Mouse (Mus musculus): ENCODE data around the gene Fgfr2. TPM values are rescaled to one million over a fixed set of nuclear protein-coding genes. Genes with fewer than 3 reads are reported as not detected.
"Not testable (repeated sequence)": the region's sequence is repeated elsewhere in the genome, so short reads cannot be mapped to it uniquely, and the experiment has no call there.

Fgfr2 gene
- total RNA-seq, 2 experiments from 2014 or later = 56.7 to 61.5 TPM

DNA sequence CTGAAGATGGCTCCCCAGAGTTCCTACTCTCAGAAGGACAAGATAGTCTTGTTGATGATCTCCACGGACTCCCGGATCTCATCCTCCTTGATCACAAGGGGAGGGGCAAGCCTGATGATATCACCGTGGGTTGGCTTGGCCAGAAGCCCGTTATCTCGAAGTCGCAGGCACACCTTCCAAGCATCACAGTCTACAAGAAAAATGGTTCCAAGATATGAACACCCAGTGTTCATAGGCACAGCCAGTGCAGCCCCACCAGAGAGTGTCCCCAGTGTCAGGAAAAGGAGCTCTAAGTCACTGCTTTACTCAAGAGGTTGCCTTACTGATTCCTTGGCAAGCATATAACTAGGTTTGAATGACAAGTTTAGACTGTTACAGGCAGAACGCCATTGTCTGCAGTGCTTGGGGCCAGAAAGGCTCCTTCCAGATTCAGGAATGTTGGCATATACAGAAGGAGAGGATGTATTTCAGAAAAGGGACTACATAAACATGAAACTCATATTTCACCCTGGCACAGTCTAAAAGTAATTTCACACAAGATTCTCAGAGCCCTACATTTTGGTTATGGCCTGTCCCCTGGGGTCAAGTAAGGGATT lies 564.9 kb downstream of the Fgfr2 start:
- DNase-seq (ENCODE audit: low spot score in 2 of 2) = no peak

DNA sequence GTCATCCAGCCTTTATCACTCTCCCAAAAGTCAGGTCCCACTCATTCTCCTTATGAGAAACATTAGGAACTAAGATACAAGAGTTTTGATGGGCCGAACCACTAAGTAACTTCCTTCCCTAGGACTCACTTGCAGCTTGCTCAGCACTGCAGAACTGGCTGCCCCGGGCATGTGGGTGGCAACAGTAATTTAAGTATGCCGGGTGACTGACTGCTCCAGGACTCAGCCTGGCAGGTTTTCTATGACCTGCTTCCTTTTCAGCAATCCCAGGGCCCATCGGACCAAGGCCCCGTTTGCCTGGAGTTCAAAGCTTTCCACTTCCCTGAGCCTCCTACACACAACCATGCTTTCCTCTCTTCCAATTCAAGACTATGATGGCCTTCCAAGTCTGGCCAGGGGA lies 566.6 kb downstream of the Fgfr2 start:
- no peak for DNase-seq (ENCODE audit: low spot score in 2 of 2)

DNA sequence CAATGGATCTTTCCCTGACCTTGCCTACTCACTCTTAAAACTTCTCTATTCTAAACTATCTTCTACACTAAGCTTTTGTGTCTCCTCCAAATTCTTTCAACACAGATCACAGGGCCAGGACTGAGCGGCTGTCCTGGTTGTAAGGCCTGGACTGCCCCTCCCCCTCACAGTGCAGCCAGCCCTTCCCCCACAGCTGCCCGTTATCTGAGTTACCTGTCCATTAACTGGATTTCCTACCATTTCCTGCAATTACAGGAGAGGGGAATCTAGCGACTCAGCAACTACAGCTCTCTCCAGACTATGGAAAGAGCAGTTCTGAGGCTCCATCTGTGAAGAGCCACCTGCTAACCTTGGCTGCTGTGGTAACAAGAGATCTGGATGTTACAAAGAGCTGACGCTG lies 567.2 kb downstream of the Fgfr2 start:
- no peak for DNase-seq (ENCODE audit: low spot score in 2 of 2)

DNA sequence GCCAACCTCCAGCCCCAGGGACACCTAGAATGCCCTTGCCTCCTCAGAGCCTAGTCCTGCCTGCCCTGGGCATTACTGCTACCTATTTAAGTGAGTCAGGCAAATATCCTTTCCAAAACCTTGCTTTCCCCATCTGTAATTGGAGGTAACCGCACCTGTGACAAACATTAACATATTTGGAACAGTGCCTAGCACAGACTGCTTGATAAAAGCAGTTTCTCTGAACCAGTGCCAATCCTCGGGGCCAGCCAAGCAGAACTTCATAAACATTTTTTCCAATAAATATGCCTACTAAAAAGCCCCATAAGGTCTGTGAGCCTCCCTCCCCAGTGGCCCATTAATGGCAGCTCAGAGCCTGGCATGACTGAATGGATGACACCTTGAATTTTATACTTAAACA lies 569.1 kb downstream of the Fgfr2 start:
- no peak for DNase-seq (ENCODE audit: low spot score in 2 of 2)

DNA sequence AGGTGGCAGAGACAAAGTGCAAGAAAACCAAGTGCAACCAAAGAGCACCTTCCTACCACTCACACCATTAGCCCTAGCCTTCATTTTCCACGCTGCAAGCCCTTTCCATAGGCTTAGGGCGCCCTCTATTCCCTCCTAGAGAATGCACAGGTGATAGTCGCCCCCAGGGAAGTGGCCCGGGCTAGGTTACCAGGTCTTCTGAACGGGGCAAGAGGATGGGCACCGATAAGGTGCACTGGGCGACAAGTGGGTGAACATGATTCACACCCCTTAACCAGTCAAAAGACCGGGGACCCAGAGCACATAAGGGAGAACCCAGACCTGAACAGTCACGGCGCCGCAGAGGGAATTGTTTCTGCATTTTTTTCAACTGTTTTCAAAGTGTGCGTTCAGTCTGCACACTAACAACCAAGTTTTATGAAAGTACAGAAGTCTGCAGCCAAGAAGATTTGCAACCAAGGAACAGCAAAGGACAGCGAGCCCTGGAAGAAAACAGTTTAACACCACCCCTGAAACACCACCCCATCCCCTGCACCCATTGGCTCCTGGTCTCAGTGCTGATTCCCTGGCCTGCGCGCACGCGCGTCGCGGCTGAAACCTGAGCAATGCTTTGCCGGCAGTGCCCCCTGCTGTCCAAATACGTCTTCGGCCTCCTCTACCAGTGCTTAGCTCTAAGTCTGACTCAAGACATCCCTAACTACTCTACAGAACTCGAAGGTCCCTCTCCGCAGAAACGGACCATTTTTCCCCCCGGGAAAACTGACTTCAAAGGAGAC lies 571.6 kb downstream of the Fgfr2 start:
- peak; percentile 95 to 98 for DNase-seq (ENCODE audit: low spot score in 2 of 2)

DNA sequence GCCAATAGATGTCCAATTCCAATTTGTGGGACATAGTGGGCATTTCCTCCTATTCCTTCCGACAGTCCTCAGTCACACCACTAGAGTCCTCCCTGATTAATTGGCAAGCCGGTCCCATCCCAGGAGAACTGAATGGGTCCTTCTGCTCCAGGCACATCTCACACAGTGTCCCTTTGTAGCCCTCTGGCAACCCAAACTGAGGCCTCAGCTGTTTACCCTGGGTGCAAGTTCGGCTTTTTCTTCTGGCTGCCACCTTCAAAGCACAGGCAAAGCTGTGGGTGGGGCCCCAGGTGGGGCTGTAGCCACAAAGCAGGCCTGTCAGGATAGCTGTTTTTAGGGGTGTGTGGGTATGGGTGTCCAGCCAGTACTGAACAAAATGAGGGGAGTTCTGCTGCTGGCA lies 576.0 kb downstream of the Fgfr2 start:
- DNase-seq (ENCODE audit: low spot score in 2 of 2) = no peak

DNA sequence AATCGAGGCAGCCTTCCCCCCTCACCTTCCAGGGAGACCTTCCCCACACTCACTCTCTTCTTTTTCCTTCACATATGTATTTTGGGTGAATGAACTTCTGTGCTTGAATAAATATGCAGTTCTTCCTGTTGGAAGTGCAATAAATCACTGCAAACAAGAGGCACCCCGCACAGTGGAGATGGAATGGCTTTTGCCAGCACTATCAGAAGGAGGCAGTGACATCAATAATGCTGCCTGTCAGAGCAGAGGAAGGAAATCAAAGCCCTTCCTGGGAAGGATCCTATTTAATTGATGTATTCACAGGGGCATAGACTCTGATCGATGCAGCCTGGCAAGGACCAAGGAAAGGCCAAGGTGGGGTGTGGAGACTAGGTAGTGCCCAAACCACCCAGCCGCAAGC lies 580.7 kb downstream of the Fgfr2 start:
- DNase-seq (ENCODE audit: low spot score in 2 of 2) = no peak

DNA sequence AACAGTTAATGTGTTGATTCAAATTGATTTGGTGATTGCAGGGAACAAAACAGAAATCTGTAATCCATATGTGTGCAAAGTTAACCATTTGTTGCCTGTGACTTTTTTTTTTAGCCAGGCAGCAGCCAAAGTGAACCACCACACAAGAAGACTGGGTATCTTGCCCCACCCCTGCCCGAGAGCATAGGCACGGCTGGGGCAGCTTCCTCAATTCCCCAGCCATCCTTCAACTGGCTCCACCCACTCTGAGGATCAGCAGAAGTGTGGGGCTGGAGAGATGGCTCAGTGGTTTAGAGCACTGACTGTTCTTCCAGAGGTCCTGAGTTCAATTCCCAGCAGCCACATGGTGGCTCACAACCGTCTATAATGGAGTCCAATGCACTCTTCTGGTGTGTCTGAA lies 581.6 kb downstream of the Fgfr2 start:
- DNase-seq (ENCODE audit: low spot score in 2 of 2) = no peak

DNA sequence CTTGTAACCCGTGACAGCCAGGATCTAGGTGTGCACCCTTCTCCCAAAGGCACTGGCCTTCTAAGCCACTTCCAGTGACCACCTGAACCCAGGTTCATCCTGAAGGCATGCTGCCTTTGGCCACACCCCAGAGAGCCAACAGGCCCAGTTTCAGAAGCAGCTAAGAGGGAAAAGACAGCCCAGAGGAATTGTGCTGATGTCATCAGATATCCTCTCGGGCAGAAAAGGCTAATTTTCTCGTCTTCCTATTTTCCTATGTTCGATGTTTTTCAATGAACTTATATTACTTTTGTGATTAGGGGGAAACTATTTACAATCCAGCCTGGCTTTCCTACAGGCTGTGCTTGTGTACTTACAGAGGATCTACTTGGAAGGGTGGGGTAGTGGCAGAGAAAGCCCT lies 582.6 kb downstream of the Fgfr2 start:
- DNase-seq (ENCODE audit: low spot score in 2 of 2) = no peak

DNA sequence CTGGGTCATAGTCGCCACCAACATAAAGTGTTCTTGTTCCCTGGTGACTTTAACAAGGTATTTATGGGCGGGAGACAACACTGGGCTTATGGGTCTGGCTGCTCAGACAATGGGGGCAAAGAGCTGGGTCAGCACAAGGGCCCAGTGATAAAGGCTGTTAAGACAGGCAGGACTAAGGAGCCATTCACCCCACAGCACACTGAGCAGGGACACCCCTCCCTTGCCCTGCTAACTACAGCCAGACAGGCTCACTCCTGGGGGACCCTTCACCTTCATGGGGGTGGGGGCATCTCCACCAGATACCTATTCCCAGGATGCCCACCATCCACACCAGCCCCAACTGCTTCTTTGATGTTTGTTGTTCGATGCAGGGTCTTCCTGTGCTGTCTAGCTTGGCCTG lies 593.9 kb downstream of the Fgfr2 start:
- DNase-seq (ENCODE audit: low spot score in 2 of 2) = no peak

DNA sequence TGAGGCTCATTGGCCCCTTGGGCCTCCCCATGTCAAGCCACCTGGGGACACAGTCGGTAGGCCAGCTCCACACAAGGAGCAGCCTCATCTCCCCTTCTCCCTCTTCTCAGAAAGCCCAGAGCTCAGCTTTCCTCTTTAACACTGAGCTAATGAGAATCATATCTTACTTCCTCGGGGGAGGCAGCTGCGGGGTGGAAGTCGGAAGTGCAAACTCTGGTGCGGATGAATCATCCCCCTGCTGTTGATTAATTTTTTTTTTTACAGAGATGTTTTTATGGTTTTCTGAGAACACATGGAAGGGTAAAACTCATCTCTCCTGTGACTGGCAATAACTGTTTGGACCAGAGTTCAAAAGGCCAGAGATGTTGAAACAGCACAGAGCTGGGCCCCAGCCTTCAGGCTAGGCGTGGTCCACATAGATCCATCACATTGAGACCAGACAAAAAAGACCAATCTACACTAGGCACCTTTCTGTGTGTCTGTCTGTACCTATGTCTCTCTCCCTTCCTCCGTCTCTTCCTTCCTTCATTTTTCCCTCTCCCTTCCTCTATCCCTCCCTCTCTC lies 609.6 kb downstream of the Fgfr2 start:
- peak in 1 of 2 experiments; percentile 8 for DNase-seq (ENCODE audit: low spot score in 2 of 2)

DNA sequence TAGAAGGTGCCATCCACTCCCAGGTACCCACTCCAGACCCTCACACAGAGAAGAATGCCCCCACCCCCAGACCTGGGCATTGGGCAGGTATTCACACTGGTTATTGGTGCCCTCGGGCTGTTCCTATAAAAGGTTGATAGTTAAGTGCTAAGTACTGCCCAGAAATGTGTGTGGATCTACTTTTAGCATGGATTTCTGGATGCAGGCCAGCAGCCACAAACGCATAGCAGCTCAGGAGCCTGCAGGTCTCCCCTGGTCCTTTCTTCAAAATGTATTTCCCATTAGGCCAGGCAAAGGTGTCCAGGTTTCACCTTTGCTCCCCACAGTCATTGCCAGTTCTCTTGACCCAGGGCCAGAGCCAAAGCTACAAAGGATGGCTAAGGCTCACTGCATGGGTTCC lies 614.0 kb downstream of the Fgfr2 start:
- no peak for DNase-seq (ENCODE audit: low spot score in 2 of 2)

DNA sequence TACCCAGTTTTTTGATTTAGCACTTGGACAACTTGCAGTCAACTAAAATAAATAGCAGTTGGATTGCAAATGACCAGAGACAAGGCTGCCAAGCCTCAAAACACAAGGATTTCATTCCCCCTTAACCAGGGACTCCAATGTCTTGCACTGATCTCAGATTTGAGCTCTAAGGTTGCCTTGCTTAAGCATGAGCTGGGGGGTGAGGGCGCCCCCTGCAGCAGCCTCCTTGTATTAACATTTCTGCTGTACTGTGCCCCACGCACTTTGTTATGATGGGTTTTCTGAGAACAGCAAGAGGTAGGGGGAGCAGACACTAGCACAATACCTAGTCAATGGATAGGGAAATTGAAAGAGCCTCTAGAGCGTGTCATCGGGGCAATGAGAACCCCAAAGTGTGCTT lies 615.8 kb downstream of the Fgfr2 start:
- peak in 1 of 2 experiments; percentile 20 for DNase-seq (ENCODE audit: low spot score in 2 of 2)

DNA sequence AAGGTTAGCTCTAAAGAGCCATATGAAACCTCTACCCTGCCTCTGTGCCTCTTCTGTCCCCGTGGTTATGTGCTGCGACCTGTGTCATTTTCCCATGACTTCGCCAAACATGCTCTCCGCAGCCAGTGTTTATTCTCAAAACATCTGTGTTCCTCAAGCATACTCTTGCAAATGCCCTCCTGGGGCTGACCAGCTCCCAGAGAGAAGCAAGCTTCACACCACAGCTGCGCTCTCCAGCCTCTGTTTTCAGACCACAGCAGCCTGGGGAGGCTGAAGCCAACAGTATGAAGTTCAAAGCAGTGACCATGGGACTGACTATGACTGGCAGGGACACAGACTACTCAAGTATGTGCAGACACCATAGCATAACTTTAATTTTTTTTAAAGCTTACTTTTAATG lies 616.9 kb downstream of the Fgfr2 start:
- DNase-seq (ENCODE audit: low spot score in 2 of 2) = no peak

DNA sequence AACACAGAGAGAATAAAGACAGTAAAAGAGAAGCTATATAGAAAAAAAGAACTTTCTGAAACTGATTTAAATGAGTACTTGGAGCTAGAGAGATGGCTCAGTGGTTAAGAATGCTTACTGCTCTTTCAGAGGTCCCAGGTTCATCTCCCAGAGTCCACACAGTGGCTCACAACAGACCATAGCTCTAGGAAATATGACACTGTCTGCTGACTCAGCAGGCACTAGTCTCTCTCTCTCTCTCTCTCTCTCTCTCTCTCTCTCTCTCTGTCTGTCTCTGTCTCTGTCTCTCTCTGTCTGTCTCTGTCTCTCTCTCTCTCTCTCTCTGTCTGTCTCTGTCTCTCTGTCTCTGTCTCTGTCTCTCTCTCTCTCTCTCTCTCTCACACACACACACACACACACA lies 620.7 kb downstream of the Fgfr2 start:
- DNase-seq (ENCODE audit: low spot score in 2 of 2) = not testable (repeated sequence)

DNA sequence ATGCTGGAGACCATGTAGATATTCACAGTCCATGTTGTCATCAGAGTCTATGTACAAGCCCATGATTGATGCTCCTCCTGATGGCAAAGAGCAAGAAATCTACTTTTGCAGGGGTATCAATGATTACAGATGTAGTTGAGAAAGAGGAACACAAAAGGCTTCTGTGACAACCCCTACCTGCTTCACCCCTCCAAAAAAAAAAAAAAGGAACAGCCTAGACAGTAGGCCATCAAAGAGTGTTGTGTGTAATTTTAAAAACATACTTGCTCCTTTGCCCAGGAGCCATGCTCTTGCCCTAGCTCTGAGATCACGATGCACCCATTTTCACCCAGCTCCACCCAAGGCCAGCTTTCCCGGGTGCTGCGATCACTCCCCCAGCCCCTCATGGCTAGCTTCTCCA lies 626.0 kb downstream of the Fgfr2 start:
- no peak for DNase-seq (ENCODE audit: low spot score in 2 of 2)

DNA sequence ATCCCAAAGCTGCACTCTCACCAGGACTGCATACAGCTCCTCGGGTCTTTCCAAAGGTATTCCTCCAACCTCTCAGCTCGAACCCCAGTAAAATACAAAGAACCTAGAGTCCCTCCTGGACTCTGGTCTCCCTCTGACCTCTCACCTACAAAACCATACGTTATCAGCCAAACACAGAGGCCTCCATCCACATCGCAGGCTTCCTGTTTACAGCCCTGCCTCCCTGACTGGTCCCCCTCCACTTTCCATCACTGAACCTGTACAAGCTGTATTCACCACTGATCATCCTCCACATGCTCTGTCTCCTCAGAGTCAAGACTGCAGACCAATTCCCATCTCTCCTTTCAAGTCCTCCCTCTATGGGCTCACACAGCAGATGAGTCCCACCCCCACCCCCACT lies 628.9 kb downstream of the Fgfr2 start:
- no peak for DNase-seq (ENCODE audit: low spot score in 2 of 2)

DNA sequence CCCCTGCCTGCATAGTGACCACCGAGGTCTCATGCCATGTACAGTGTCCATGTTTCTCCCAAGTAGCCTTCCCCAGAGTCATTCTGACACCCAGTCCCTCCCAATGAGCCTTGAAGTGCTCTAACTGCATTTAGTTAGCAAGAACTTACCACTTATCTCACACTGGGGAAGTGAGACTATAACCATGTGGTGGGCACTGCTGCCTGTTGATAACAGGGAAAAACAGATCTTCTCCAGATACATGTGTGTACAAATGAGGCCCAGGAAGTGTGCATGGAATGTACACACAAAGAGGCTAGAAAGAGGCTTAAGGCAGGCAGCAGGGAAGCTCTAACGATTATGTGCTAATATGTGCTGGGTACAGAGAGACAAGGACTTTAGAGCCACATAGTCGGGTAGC lies 629.5 kb downstream of the Fgfr2 start:
- DNase-seq (ENCODE audit: low spot score in 2 of 2) = no peak

DNA sequence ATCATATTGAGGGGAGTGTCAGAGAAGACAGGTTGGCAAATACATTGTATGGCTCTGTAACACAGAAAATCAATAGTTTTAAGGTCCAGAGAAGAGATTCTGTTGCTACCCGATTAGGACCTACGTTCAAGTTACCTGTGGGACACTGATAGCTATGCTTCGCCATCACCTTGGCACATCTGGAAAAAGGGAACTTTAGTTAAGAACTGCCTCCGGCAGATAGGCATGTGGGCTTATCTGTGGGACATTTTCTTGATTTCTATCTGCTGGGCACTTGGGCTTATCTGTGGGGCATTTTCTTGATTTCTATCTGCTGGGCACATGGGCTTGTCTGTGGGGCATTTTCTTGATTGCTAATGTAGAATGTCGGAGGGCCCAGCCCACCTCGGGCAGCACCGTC lies 631.2 kb downstream of the Fgfr2 start:
- no peak for DNase-seq (ENCODE audit: low spot score in 2 of 2)

DNA sequence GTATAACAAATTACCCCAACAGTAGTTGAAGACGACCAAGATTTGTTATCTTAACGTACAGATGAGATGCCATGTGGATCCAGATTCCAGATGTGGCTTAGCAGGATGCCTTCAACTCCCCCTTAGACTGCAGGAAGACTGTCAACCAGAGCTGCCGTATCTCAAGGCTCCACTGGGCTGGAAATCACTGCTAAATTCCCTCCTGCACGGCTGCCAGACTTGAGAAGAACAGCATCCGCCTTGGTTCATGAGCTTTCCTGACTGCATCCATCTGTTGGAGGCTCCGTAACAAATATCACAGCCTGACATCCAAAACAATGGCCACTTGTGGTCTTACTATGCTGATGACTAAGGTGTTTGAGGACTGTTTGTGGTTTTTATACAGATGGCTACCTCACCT lies 635.8 kb downstream of the Fgfr2 start:
- no peak for DNase-seq (ENCODE audit: low spot score in 2 of 2)

DNA sequence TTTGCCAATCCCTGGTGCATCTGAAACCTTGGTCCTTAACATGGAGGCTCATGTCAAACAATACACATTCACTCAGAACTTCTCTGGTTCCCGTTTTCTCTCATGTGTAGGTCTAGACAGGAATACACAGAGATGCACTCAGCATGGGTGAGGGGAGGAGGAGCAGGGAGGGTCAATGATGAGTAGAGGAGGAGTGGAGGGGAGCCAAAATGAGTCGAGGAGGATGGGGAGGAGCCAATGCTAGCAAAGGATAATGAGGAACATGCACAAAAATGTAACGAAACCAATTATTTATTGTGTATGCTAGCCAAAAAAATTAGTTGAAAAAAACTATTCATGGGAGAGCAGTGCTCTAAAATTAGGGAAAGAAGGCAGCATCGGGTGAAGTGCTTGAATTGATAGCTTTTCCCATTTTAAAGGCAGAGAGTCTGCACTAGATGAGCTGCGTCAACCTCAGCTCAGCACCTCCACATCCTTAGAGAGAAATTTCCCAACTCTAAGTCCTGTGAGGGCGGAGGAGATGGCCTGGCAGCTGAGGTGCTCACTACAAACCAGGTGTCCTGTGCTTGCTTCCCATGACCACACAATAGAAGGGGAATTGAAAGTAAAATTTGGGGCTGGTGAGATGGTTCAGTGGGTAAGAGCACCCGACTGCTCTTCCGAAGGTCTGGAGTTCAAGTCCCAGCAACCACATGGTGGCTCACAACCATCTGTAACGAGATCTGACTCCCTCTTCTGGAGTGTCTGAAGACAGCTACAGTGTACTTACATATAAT lies 636.6 kb downstream of the Fgfr2 start:
- no peak for DNase-seq (ENCODE audit: low spot score in 2 of 2)

DNA sequence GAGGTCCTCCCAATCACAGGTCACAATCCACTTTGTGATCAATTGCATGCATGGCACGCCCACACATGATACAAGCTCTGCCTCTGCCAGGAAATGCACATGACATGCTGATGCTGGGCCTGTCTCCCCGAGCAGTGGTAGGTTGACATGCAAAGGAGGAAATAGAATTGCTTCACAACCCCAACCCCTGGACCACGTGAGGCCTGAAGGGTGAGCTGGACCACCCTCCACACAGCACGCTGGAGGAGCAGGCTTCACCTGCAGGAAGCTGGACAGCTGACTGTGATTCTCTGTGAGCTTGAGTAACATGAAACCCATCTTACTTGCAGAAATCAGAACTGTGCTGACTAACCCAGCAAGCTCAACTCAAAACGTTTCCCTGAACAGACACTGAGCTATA lies 638.7 kb downstream of the Fgfr2 start:
- DNase-seq (ENCODE audit: low spot score in 2 of 2) = no peak

Measured in layer of hippocampus, adult 18-20 months (tissue).